Mouse (Mus musculus) T-helper 17 cell (primary cell): ENCODE measurements around the gene Dmkn.

Experiments used
- in situ Hi-C, 2 experiments: fragments of 300-600 bp; cut with MboI, MseI; formaldehyde crosslinking; loops; 1 replicate in 1 of 2; 2 replicates in 1 of 2; pipeline ENCODE4 v1.15.1; 2025; ENCODE audit warnings: high pct_unique_total_duplicates in 2 of 2

The Dmkn gene

GRCm38 (mm10) chr7:30761769-30762352, 1.7 kb upstream of the Dmkn start:
- in situ Hi-C loops = no loop called here

GRCm38 (mm10) chr7:30765173-30765572, 1.6 kb downstream of the Dmkn start:
- in situ Hi-C loops = no loop called here

GRCm38 (mm10) chr7:30766408-30766807, 2.9 kb downstream of the Dmkn start:
- in situ Hi-C loops = no loop called here

GRCm38 (mm10) chr7:30769236-30769635, 5.7 kb downstream of the Dmkn start:
- in situ Hi-C loops = no loop called here

GRCm38 (mm10) chr7:30776104-30776503, 12.5 kb downstream of the Dmkn start:
- in situ Hi-C loops = no loop called here

- in situ Hi-C loops = no loop called here
These were observed 13.6 kb downstream of the Dmkn start for GRCm38 (mm10) chr7:30777081-30777579.

- in situ Hi-C loops = no loop called here
These were observed 14.4 kb downstream of the Dmkn start for GRCm38 (mm10) chr7:30777911-30778310.

GRCm38 (mm10) chr7:30781792-30782191, 18.2 kb downstream of the Dmkn start:
- in situ Hi-C loops = loop anchor here in 1 of 2 experiments (10.0 kb wide), 1 partner anchor 193 kb away; the partner anchor contains the start of genes Fam187b and Lsr

GRCm38 (mm10) chr7:30782658-30783057, 19.1 kb downstream of the Dmkn start:
- in situ Hi-C loops = loop anchor here in 1 of 2 experiments (10.0 kb wide), 1 partner anchor 192 kb away; the partner anchor contains the start of genes Fam187b and Lsr

GRCm38 (mm10) chr7:30785154-30785553, 21.6 kb downstream of the Dmkn start:
- in situ Hi-C loops = loop anchor here in 1 of 2 experiments (10.0 kb wide), 1 partner anchor 190 kb away; the partner anchor contains the start of genes Fam187b and Lsr

GRCm38 (mm10) chr7:30785721-30786546, 22.4 kb downstream of the Dmkn start:
- in situ Hi-C loops = loop anchor here in 1 of 2 experiments (10.0 kb wide), 1 partner anchor 189 kb away; the partner anchor contains the start of genes Fam187b and Lsr

- in situ Hi-C loops = loop anchor here in 1 of 2 experiments (10.0 kb wide), 1 partner anchor 187 kb away; the partner anchor contains the start of genes Fam187b and Lsr
These were observed 23.9 kb downstream of the Dmkn start, which contains the start of gene Krtdap for GRCm38 (mm10) chr7:30787377-30788022. Gene Krtdap, plus strand, starts transcription at chr7:30787896.

- in situ Hi-C loops = no loop called here
These were observed 26.6 kb downstream of the Dmkn start for GRCm38 (mm10) chr7:30790141-30790540.

GRCm38 (mm10) chr7:30791921-30792320, 28.4 kb downstream of the Dmkn start:
- in situ Hi-C loops = no loop called here

GRCm38 (mm10) chr7:30794921-30795320, 31.4 kb downstream of the Dmkn start:
- in situ Hi-C loops = loop anchor here in 1 of 2 experiments (5.0 kb wide), 1 partner anchor 67 kb away; the partner anchor contains the start of gene Ffar1

- in situ Hi-C loops = loop anchor here in 1 of 2 experiments (5.0 kb wide), 1 partner anchor 66 kb away; the partner anchor contains the start of gene Ffar1
These were observed 33.2 kb downstream of the Dmkn start for GRCm38 (mm10) chr7:30796790-30797189.

- in situ Hi-C loops = no loop called here
These were observed 37.1 kb downstream of the Dmkn start for GRCm38 (mm10) chr7:30800653-30801052.

GRCm38 (mm10) chr7:30803256-30803655, 39.7 kb downstream of the Dmkn start:
- in situ Hi-C loops = no loop called here

GRCm38 (mm10) chr7:30804026-30804715, 40.6 kb downstream of the Dmkn start:
- in situ Hi-C loops = no loop called here

GRCm38 (mm10) chr7:30805924-30806323, 42.4 kb downstream of the Dmkn start:
- in situ Hi-C loops = no loop called here

GRCm38 (mm10) chr7:30810319-30810718, 46.8 kb downstream of the Dmkn start:
- in situ Hi-C loops = no loop called here
